Mouse (Mus musculus): ENCODE results near the gene Acvr2a. TPM values are rescaled to one million over a fixed set of nuclear protein-coding genes. Genes with fewer than 3 reads are reported as not detected.

Gene Acvr2a
- 1 to 10 TPM; 3.4 to 3.5 TPM for total RNA-seq (2023)

GRCm38 (mm10) chr2:48813371-48814222 lies at the start of gene Acvr2a:
TSS of gene Acvr2a (plus strand) at chr2:48814109.

DNA sequence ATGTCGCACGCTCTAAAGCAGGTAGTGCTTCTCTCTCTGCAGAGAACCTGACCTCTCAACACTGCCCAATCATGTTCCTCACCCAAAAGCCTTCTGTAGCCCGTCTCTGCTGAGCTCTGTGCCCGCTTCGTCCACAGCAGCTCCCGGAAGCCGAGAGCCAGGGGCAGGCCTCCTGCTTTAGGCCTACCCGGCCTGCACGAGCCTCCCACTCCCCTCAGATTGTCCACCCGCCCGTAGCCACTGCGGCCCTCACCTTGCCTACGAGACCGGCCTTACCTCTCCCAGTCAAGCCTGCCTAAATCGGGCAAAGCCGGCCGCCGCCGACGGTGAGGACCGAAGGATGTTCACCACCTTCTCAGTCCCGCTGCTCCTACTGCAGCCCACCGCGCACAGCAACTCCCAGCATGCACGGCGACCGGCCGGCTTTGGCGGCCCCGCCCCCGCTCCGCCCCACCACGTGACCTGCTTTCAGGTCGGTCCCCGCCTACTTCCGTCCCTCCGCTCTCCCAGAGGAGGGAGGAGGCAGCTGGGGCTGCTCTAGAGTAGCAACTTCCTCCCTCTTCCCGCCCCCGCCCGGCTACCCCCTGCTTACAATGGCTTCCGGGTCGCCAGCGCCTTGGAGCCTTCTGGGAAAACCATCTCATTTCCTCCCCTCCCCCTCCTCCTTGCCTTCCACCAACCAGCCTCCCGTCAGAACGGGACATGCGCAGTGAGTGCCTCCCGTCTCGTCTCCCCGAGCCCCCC lies 135.1 kb downstream of the Acvr2a start, which contains the start of gene Mbd5:
TSS of gene Mbd5 (plus strand) at position 668 of the 744 bp plus-strand sequence.

DNA sequence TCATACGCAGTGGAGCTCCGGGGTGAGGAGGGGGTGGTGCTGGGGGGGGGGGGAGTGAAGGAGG lies 136.2 kb downstream of the Acvr2a start, which contains the start of gene Orc4:
TSS of gene Orc4 (minus strand) at position 26 of the 64 bp plus-strand sequence.

Other genes with a start within 250 kb of the Acvr2a start
- 10 to 100 TPM; 52.5 to 60.7 TPM for gene Mbd5, start 135.4 kb downstream of the Acvr2a start, total RNA-seq (2023)
- 10 to 100 TPM; 78.6 to 85.3 TPM for gene Orc4, start 136.2 kb downstream of the Acvr2a start, total RNA-seq (2023)